Mouse (Mus musculus): Measurements from ENCODE around the gene Fez2.

Fez2 gene

DNA sequence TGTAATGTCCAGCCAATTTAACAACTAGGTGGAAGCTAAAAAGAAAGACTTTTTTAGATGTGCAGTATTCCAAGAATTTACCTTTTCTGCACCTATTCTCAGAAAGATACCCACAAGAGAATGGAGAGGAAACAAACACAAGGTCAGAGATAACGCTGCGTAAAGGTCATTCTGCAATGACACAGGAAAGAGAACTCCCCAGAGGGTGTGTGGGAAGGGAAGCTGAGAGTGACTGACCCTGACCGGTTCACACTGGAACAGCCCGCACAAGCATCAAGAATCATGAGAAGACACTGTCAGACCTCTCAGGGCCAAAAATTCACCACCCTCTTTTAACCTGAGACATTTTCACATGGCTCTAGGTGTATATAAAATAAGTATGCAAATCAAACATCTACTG, 10.4 kb downstream of the Fez2 start:
- no peak for DNase-seq (ENCODE audit: low spot score)

DNA sequence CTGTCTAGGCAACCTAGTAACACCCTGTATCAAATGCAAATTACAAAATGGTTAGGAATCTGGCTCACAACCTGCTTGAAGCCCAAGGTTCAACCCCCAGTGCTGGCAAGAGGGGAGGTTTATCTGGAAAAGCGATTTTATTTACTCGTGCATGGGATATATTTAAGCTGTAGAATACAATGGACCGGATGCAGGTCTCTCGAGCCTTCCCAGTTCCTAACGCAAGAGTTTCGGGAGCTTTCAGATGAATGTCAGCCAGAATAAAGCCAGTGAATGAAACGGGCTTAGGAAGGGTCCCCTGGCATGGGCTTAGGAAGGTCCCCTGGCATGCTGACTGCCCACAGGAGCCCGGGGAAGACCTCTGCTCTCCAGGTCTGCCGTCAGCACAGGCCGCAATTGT, 11.1 kb downstream of the Fez2 start:
- DNase-seq (ENCODE audit: low spot score), result no peak

DNA sequence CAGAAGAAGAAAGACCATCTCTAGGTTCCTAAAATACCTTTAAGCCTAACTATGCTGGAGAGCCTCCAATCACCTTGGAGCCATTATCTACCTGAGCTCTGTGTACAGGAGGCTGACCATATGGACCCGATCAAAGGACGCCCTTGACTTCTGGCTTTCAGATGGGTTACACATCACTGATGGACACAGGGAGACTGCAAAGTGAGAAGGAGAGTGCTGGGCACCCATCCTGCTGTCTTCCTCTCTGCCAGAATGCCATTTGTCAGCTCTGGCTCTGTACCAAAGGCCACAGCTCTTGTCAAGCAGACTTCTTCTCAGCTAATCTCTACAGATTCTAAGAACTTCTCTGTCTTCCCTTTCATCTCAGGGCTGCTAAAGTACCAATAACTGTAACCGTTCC, 12.6 kb downstream of the Fez2 start:
- DNase-seq (ENCODE audit: low spot score), result no peak

DNA sequence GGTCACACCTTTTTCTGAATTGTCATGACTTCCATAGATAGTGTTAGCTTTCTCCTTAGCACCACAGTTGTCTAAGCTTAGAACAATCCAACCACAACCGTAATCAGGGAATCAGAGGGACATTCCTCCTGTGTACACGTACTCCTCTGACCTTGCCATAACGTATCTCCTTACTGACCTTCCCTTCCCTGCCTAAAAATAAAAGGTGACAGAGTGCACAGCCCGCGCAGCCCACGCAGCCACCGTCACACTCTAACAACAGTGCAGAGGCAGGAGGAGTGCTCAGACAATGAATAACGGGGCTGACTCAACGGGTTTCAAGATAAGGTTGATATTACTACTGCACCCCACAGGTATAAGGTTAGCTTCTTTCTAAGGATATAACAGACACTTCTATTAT, 14.1 kb downstream of the Fez2 start:
- no peak for DNase-seq (ENCODE audit: low spot score)

DNA sequence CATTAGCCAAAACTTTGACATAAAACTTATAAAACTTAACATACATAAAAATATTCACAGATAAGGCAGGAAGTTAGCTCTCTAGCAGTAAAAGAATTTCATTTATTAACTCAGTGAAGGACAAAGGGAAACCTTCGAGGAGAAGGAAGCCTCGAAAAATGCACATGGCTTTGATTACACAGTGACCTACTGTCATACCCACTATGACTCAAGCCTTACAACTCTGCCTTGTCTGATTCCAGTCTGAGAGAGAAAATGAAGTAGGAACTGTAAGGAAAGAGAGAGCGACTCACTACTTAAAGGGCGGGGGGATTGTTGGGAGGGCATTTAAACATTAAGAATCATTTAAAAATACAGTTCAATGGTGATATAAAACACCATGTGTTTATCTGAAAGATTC, 14.7 kb downstream of the Fez2 start:
- DNase-seq (ENCODE audit: low spot score), result no peak

DNA sequence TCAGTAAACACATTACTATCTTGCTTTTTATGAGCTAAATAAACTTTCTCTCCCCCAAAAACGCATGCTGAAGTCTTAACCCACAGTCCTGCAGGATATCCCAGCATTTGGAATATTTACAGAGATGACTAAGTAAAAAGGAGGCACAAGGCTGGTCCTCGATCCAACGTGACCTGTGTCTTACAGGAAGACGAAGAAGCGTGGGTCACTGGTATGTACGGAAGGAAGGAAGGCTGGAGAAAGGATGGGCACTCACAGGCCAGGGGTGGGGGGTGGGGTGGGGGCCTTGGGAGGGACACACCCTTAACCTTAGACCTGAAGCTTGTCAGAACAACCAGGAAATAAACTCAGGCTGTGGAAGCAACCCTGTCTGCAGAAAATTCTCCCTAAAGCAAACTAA, 15.8 kb downstream of the Fez2 start:
- no peak for DNase-seq (ENCODE audit: low spot score)

DNA sequence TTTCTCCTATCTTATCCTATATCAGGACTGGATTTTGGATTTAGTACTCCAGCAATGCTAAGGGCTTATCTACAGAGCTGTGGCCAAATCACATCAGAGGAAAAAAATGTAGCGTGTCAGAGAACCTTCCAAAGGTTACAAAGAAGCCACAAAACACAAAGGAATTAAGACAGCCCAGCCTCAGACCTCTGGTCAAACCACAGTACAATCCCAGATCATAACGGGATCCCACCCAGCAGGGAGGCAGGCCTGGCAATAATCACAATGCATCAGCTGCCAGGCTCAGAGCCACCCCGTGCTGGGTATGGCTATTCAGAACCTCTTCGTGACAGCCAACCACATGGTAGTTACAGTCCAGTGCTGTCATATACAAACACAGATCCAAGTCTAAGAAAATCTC, 16.2 kb downstream of the Fez2 start:
- peak; percentile 30 for DNase-seq (ENCODE audit: low spot score)

DNA sequence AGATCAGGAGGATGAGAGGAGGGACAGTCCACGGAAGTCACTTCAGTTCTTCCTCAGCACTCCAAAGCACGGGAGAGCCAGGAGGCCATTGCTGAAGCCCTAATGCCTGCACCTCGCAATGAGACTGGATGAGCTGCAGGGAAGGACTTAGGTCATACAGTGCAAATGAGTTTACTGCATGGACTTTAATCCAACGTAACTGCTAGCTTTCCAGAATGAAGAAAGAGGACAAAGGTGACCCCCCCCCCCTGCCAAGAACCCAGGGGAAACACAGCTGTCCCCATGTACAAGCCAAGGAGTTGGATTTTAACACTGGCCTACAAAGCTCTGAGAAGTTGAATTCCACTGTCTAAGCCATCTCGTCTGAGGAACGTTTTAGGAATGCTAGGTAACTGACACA, 16.6 kb downstream of the Fez2 start:
- peak; percentile 62 for DNase-seq (ENCODE audit: low spot score)

DNA sequence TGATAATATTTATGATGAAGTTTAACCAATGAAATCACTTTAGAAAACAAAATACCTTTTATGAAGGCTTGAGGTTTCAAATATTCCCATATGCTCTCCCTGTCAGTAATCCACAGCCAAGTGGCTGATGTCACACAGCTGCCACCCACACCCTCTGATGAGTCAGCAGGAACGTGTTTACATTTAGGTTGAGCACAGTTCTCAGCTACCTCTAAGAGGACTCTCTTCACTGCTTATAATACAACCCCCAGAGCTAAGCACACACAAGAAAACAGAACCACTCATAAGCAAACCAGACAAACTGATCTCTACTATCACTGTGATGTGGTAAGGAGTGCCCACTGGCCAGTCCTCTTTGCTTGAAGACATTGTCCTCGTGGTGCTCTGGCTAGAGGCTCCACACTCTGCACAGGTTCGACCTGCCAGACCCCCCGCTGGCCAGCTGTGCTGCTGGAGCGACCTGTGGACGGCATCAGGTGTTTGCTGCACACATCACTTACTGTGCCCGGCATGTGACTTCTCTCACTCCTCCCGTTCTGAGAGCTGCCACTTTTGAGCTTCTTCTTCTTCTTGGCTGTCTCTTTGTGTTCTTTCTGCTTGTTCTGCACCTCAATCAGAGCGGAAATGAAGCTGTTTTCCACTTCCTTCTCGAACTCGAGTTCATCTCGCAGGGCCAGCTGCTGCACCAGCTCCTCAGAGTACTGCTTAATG, 17.7 kb downstream of the Fez2 start:
- DNase-seq (ENCODE audit: low spot score), result no peak

DNA sequence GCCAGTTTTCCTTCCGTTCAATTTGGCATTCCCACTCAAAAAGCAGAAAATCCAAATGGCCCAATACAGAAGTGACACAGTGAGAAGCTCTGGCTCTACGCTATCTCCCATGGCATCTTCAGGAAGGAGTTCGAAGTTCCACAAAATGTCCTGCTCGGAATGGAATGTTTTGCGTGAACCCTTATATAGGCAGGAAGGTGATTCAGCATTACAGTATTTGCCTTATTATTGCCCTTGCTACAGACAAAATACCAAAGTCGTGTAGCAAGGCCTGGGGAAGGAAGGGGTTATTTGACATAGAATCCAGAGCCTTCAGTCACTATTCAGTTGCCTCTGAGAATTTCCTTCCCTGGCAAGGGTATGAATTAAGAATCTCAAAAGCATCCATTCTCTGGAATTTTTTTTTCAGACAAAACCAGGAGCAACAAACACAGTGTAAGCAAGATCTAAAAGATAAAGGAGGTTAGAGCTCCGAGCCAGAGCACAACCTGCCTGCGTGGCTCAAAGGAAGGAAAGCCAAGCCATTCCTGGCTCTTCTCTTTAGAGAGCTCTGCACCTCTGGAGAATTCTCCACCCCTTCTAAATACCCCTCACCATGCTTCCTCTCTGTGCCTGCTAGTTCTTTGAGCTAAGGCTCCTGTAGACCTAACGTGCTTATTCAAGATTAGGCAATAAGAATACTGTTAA, 25.4 kb downstream of the Fez2 start:
- DNase-seq (ENCODE audit: low spot score), result no peak

DNA sequence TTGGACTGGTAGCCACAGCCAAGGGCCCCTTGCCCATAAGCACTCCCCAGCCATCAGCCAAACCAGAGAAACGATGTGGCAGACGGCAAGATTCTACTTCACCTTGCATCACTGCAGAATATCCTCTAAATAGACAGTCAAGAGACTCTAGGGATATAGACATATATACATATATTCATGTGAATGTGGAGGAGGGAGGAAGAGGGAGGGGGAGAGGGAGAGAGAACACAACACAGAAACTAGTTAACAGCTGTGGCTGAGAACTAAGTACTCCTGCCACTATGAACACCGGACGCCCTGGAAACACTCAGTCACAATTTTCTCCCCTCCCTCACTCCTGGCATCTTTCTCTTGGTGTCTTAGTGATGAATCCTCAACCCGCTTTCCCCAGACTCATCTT, 28.4 kb downstream of the Fez2 start:
- no peak for DNase-seq (ENCODE audit: low spot score)

DNA sequence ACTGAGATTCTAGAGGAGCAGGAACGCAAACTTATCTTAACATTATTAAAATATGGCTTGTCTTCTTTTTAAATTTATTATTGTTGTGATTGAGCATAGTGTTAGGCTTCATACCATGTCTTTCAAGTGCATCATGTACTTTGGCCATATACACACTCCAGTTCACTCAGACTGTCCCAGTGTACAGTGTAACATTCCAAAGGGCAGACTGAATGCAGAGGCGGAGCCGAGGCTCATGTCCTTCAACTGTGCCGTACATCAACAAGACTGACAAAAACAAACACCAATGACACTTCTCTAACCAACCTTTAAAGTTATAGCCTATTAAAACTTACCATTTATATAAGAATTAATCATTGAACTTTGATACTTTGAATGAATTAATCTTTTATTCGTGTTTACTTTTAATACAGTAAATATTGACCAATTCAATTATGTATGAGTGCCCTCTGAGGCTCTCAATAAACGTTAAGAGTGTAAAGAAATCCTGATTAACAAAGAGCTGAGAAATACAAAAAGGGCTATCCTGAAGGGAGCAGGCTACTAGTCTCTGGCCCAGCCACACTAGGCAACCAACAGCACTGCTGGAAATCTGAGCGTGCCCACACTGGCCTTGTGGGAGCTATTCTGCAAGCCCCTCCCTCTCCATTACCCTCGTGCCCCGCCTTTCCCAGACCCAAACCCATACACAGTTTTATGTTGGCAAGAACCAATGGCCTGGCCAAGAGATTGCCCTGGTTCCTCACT, 29.7 kb downstream of the Fez2 start:
- DNase-seq (ENCODE audit: low spot score), result no peak

DNA sequence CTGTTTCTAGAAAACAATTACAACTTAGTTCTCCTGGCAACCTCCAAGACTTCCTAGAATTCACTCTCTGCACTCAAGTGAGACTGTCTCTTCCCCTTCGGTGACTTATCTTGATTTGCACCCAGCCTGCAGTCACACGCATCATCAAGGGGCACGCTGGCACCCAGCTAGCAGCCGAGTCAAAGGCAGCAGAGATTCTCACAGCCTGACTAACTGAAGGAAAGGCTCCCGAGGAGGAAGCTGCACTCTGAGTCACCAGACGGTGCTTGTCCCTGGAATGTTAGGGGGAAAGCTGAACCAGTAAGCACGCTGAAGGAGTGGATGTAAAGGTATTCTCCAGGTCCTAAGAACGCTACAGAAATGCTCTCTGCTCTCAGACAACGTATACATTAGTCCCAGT, 30.3 kb downstream of the Fez2 start:
- no peak for DNase-seq (ENCODE audit: low spot score)

DNA sequence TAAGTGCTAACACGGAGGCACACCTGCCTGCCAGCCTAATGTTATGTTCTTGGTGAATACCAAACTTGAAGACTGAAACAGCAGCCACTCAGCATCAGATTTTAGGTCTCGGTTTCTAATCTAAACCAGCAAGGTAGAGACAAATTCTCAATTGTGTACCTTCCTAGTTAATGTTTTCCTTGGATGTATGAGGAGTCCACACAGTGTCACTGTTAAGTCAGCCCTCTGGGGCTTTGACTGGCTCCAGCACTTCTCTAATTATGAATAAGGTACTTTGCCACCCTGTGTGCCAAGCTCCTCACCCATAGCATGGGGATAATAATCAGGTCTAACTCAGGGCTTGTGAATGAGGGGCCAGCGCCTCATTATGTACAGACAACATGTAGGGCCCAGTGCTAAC, 35.6 kb downstream of the Fez2 start:
- no peak for DNase-seq (ENCODE audit: low spot score)

DNA sequence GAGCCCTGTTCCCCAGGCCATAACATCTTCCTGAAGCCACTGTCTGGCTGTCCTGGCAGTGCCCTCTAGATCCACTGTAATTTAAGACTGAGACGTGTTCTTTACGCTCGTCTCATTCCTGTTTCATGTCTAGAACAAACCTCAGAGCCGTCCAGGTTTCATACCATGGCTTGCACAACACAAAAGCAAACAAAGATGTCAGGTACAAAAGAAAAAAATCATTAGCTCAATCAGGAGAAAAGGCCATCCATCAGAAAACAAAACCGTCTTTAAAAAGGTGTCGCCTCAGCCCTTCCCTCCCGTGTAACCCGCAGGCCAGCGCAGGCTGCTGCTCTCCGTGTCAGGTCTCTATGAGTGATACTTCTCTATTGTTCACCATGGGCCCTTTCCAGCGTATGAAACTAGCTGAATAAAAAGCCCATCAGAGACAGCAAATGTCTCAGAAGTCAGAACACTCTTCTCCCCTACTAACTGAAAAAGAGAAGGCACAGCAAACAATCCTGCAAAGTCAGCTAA, 38.2 kb downstream of the Fez2 start:
- no peak for DNase-seq (ENCODE audit: low spot score)

DNA sequence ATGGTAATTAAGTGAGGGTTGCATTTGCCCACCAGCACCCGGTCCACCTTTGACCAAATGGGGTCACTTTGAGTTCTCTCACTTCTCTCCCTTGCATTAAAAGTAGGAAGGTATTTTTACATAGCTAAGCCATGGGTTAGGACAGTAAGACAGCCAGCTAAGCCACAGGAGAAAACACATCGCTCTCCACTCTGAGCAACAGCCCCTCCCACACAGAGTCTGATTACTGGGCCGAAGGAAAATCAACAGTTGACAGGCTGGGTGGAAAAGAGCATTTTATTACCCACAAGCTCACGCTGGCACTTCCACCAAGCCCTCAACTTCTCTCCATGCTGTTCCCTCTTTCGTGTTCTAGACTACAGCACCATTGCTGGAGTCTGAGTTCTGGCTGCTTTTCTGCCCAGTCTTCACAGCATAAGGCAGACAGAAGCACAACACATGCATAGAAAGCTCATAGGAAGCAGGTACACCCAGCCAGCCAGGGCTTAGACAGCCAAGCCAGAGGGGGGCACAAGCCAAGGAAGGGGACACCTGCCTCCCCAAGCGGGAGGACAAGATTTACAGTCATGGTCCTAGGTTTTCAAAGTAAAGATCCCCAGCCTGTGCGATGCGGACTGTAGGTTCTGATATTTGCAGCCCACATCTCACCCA, 38.7 kb downstream of the Fez2 start:
- DNase-seq (ENCODE audit: low spot score), result peak; percentile 25

DNA sequence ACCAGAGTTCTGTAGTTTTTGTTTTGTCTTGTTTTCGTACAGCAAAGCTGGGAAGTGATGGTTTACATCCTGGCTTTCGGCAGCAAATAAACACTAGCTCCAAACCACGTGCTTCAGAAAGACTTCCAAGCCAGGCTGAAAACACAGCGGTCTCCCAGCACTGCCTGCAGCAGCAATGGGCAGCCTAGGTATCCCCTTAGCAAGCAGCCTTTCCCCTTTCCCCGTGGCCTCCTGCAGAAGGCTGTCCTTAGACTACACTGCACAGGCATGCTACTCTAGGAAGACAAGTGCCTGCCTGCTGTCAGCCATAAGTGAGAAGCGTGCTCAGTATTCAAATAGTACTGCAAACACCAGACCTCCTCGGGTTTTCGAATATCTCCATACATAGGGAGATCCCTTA, 41.4 kb downstream of the Fez2 start:
- no peak for DNase-seq (ENCODE audit: low spot score)

DNA sequence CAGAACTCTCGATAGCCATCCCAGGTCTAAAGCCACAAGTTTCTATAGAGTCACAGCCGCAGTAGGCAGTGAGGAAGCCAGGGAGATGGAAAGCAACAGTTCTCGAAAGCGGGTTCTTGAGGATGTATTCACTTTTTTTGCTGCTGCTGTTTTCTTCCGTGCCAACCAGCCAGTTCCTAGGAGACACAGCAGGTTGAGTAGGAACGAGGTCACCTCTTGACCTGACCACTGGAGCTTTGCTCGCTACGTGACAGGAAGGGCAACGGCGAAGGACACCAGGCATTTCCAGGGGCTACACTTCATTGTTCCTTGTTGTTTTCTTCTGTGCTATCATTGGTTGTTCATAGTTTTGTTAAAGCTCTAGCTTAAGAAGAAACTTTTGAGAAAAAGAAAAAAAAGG, 43.2 kb downstream of the Fez2 start:
- no peak for DNase-seq (ENCODE audit: low spot score)

DNA sequence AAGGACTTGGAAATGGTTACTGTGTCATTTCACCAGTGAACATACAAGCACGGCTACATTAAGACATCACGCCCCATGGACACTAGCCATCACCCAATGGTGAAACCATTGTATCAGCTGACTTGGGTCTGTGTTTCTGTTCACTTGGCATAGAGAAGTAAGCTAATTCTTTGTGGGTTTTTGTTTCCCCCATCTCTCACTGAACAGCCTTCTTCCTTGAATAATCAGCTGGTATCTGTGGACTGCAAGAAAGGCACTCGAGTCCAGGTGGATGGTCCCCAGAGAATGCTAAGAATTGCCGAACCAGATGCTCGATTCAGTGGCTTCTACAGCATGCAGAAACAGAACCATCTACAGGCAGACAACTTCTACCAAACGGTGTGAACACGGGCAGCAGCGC, 44.1 kb downstream of the Fez2 start:
- no peak for DNase-seq (ENCODE audit: low spot score)

DNA sequence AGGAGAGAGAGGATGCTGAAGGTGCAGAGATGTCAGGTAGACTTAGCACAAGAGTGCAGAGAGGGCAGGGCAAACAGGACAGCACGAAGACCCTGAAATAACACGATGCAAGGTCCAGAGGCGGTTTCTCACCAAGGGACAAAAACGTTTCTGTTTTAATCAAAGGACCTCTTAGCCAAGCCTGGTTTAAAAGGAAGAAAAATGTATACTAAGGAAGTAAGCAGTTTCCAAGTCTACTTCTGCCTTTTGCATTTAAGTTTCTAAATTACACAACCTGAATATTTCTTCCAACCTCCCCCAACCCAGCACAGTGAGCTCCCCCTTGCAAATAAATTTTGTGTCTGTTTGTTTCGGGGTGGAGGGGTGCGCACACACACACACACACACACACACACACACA, 44.8 kb downstream of the Fez2 start:
- DNase-seq (ENCODE audit: low spot score), result no peak

DNA sequence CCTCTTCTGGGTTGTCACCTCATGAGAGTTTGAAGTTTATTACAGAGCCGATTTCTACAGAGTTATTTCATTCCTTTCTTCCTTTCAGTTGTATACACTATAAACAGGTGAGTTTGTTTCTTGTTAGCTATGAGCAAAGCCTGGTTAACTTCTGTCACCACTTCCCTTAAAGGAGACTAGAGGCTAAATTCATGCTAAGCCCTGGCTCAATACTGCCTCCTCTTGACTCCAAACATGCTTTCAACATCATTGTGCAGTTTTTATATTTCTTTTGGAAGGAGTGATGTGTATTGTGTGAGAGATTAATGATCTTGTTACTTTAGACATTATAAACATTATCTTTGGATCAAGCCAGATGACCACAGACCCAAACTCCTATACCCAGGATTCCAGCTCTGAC, 47.5 kb downstream of the Fez2 start:
- DNase-seq (ENCODE audit: low spot score), result peak; percentile 39

DNA sequence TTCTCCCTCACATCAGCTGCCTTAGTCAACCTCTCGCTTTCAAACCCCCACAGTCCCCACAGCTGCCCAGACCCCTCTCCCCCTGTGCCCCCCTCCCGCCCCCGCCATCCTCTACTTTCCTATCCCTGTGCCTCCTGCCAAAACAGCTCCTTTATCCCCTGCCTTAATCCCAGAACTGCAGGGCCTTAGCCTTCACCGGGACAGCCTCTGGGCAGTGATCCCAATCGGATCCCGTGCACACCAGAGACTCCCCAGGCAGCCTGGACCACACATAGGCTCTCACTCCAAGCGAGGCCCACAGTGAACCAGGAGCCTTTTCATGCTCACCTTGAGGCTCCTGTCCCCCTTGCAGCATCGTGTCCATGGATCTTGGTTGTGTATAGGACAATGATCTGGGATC, 49.5 kb downstream of the Fez2 start:
- DNase-seq (ENCODE audit: low spot score), result no peak

DNA sequence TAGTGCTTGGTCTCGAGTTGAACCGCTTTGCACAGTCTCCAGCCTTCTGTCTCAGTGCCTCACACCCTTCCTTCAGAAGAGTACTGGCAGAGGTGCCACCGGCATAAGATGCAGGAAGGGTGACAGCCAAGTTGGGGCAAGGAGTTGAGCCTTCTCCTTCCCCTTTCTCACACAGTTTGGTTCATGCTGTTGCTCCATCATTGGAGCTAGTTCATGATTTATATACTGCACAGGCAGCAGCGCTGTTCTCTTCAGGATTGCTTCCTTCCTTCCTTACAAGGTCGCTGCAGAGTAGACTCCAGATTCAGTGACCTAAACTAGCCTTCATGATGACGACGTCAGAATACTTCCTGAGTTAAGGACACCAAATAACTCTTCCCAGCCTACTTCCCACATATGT, 51.9 kb downstream of the Fez2 start:
- peak; percentile 9 for DNase-seq (ENCODE audit: low spot score)
